8 mouse cellular contexts compared by ENCODE assay signal in genomic region chr2:59161441-59162284, GRCm38 (mm10). TPM values are rescaled to one million over a fixed set of nuclear protein-coding genes. Genes with fewer than 3 reads are reported as not detected.
DNase-seq lines count a peak whose midpoint lies in the region; ATAC-seq and TF ChIP-seq lines count a peak whose summit lies in the region.

No protein-coding gene starts in this region.

- no peak for TF ChIP-seq POLR2A in testis, adult 2 months (IDR thresholded peaks at IDR 0.05; ENCODE audit: control insufficient read depth, low read depth, low read length)

- H3K27me3 ChIP-seq in E14TG2a.4 (ENCODE audit: insufficient read depth, low read length) = no peaks in the 10 kb centered on the region
- no peaks in the 10 kb centered on the region for H3K27me3 ChIP-seq in forebrain, embryonic 15.5 days
- H3K27me3 ChIP-seq in liver, postnatal 0 days (ENCODE audit: insufficient read depth, low read length) = no peaks in the 10 kb centered on the region
- H3K27me3 ChIP-seq in neural tube, embryonic 13.5 days = no peaks in the 10 kb centered on the region
- no peaks in the 10 kb centered on the region for H3K27me3 ChIP-seq in testis, adult 2 months (ENCODE audit: control insufficient read depth, insufficient read depth, low read length)

- peaks cover 13% of the 10 kb centered on the region; the same call in 1 of the 2 replicates for H3K36me3 ChIP-seq in E14TG2a.4 (ENCODE audit: insufficient read depth, low read length)
- H3K36me3 ChIP-seq in forebrain, embryonic 15.5 days = no peaks in the 10 kb centered on the region
- no peaks in the 10 kb centered on the region for H3K36me3 ChIP-seq in liver, postnatal 0 days (replicated peaks; ENCODE audit: insufficient read depth, low read length)
- H3K36me3 ChIP-seq in neural tube, embryonic 13.5 days = no peaks in the 10 kb centered on the region
- no peaks in the 10 kb centered on the region for H3K36me3 ChIP-seq in testis, adult 2 months (ENCODE audit: control insufficient read depth, insufficient read depth, low read length)

- ATAC-seq in cerebellum, adult (ENCODE audit: insufficient number of reproducible peaks, low FRiP score, low TSS enrichment) = peak; percentile 53
- ATAC-seq in forebrain, embryonic 15.5 days (replicated peaks) = peak; percentile 65
- ATAC-seq in liver, postnatal 0 days = peak; percentile 46
- ATAC-seq in neural tube, embryonic 13.5 days (ENCODE audit: low read depth) = peak; percentile 83

- intact Hi-C loops in heart, postnatal 25 days (cut with DNase I) = loop anchor here (5.0 kb wide), 5 partner anchors 66 to 276 kb away; no protein-coding TSS in a partner anchor

- H3K9ac ChIP-seq in forebrain, embryonic 15.5 days (replicated peaks) = peak overlapping the region; percentile 73
- H3K9ac ChIP-seq in liver, postnatal 0 days (replicated peaks) = peak overlapping the region; percentile 85
- H3K9ac ChIP-seq in neural tube, embryonic 13.5 days = peak overlapping the region; percentile 86

- peak overlapping the region; percentile 96 for H3K4me3 ChIP-seq in E14TG2a.4 (replicated peaks; ENCODE audit: low read length)
- peak overlapping the region; percentile 97 for H3K4me3 ChIP-seq in forebrain, embryonic 15.5 days
- H3K4me3 ChIP-seq in liver, postnatal 0 days (ENCODE audit: low read depth, low read length) = peak overlapping the region; percentile 84
- H3K4me3 ChIP-seq in neural tube, embryonic 13.5 days = peak overlapping the region; percentile 90
- peak overlapping the region; percentile 92 for H3K4me3 ChIP-seq in testis, adult 2 months (ENCODE audit: control insufficient read depth, low read depth, low read length)

- H3K9me3 ChIP-seq in E14TG2a.4 (ENCODE audit: low read length) = no peaks in the 10 kb centered on the region
- H3K9me3 ChIP-seq in forebrain, embryonic 15.5 days = no peaks in the 10 kb centered on the region
- H3K9me3 ChIP-seq in liver, postnatal 0 days (ENCODE audit: low read length) = no peaks in the 10 kb centered on the region
- no peaks in the 10 kb centered on the region for H3K9me3 ChIP-seq in neural tube, embryonic 13.5 days

- WGBS in forebrain, embryonic 15.5 days = under 1% methylated on average over 72 of the region's 74 CpGs
- WGBS in liver, postnatal 0 days (ENCODE audit: insufficient replicate concordance) = 1% methylated on average over 72 of the region's 74 CpGs
- under 1% methylated on average over 74 of the region's 74 CpGs for WGBS in neural tube, embryonic 13.5 days

- H3K27ac ChIP-seq in forebrain, embryonic 15.5 days (replicated peaks) = peak overlapping the region; percentile 88
- H3K27ac ChIP-seq in liver, postnatal 0 days (ENCODE audit: low read depth) = peak overlapping the region; percentile 87
- peak overlapping the region; percentile 89 for H3K27ac ChIP-seq in neural tube, embryonic 13.5 days (replicated peaks)
- peak overlapping the region; percentile 70 for H3K27ac ChIP-seq in testis, adult 2 months (ENCODE audit: control insufficient read depth, insufficient read depth, low read depth, low read length)

- peak; percentile 41 for DNase-seq in heart, postnatal 25 days (ENCODE audit: low spot score)
- DNase-seq in layer of hippocampus, adult 18-20 months (ENCODE audit: low spot score in 2 of 2) = peak; percentile 74 to 79
- DNase-seq in liver, postnatal 0 days = peak; percentile 65

- TF ChIP-seq EP300 in liver, postnatal 0 days (IDR thresholded peaks at IDR 0.05; ENCODE audit: low read depth) = no peak

- peaks cover 52% of the 10 kb centered on the region for H3K4me1 ChIP-seq in E14TG2a.4 (replicated peaks; ENCODE audit: low read depth, low read length)
- H3K4me1 ChIP-seq in forebrain, embryonic 15.5 days = peaks cover 28% of the 10 kb centered on the region
- H3K4me1 ChIP-seq in liver, postnatal 0 days (ENCODE audit: insufficient read depth) = peaks cover 7% of the 10 kb centered on the region
- peaks cover 23% of the 10 kb centered on the region for H3K4me1 ChIP-seq in neural tube, embryonic 13.5 days (replicated peaks)
- peaks cover 7% of the 10 kb centered on the region for H3K4me1 ChIP-seq in testis, adult 2 months (ENCODE audit: control insufficient read depth, insufficient read depth, low read length)

- no peak for TF ChIP-seq CTCF in E14TG2a.4 (conservative IDR thresholded peaks at IDR 0.05; ENCODE audit: low read length)
- TF ChIP-seq CTCF in liver, postnatal 0 days (IDR thresholded peaks at IDR 0.05; ENCODE audit: low read depth) = peak; percentile 42
- no peak for TF ChIP-seq CTCF in testis, adult 2 months (IDR thresholded peaks at IDR 0.05; ENCODE audit: control insufficient read depth, insufficient read depth, insufficient replicate concordance, low read depth, low read length)

- H3K4me2 ChIP-seq in forebrain, embryonic 15.5 days (replicated peaks) = peak overlapping the region; percentile 66
- peak overlapping the region; percentile 92 for H3K4me2 ChIP-seq in liver, postnatal 0 days (ENCODE audit: low read depth, low read length)
- peak overlapping the region; percentile 85 for H3K4me2 ChIP-seq in neural tube, embryonic 13.5 days

RNA-seq across cellular contexts. Expression of gene Pkp4, which starts 1.0 kb away (rescaled TPM):
- polyA plus RNA-seq in forebrain, embryonic 15.5 days (2015; fragmentation: Nextera tagmentation; extraction: Ambion mirVana) = 23.1 and 23.9 TPM in 2 replicates
- total RNA-seq in heart, postnatal 25 days (2021) = 100 to 1,000 TPM; 148 to 155 TPM
- total RNA-seq in layer of hippocampus, adult 18-20 months (2021) = 100 to 1,000 TPM; 332 to 342 TPM
- 6.8 and 7.7 TPM in 2 replicates for polyA plus RNA-seq in liver, postnatal 0 days (2015; fragmentation: Nextera tagmentation; extraction: Ambion mirVana)
- 16.1 and 16.6 TPM in 2 replicates for polyA plus RNA-seq in neural tube, embryonic 13.5 days (2015; fragmentation: Nextera tagmentation; extraction: Ambion mirVana)
- polyA plus RNA-seq in testis, adult 2 months (2012; rRNA removed) = 9.4 and 9.8 TPM in 2 replicates

RNA-seq across cellular contexts. Expression of gene Ccdc148, which starts 1.2 kb away (rescaled TPM):
- polyA plus RNA-seq in forebrain, embryonic 15.5 days (2015; fragmentation: Nextera tagmentation; extraction: Ambion mirVana) = 4.1 and 4.8 TPM in 2 replicates
- under 1 TPM; 0.64 to 0.83 TPM for total RNA-seq in heart, postnatal 25 days (2021)
- total RNA-seq in layer of hippocampus, adult 18-20 months (2021) = 10 to 100 TPM; 14.6 to 15.8 TPM
- polyA plus RNA-seq in liver, postnatal 0 days (2015; fragmentation: Nextera tagmentation; extraction: Ambion mirVana) = 0.58 and 0.75 TPM in 2 replicates
- 2.9 and 3.9 TPM in 2 replicates for polyA plus RNA-seq in neural tube, embryonic 13.5 days (2015; fragmentation: Nextera tagmentation; extraction: Ambion mirVana)
- 3.7 and 4.2 TPM in 2 replicates for polyA plus RNA-seq in testis, adult 2 months (2012; rRNA removed)

Comparison
In these comparisons a context has a peak if more than half of its experiments do, and no peak if none do; other contexts are left out.
1. Peak in every context shown above with its lines: DNase-seq, ATAC-seq, H3K4me3 ChIP-seq and H3K27ac ChIP-seq.